Mouse (Mus musculus) CD8-positive naive resting alpha-beta T cell, adult 57 days (primary cell): Measurements from ENCODE around the gene Serpinb5. TPM values are rescaled to one million over a fixed set of nuclear protein-coding genes. Genes with fewer than 3 reads are reported as not detected.

Experiments used
- total RNA-seq: library from RNA; stranded (reverse); gene quantifications from one replicate; pipeline ENCODE4 v1.2.4, GENCODE M21; 2023

The Serpinb5 gene
- not detected for total RNA-seq

DNA sequence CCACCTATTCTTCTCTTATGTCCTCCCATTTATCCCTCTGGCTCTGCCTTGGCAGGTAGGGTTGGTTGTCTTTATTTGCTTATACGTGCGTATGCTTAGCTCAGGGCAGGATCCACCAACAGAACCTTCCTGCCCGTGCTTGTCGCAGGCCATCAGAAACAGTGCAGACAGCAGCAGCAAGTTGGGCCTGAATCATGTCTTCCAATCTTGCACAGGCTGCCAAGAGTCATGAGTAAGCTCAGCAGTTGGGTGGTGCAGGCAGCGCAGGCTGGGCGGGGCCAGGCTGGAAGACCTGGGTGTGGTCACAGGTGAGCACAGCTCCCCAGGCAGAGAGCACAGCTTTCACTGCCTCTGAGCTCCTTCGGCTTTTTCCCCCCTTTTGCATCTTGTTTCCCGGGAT is at the start of gene Serpinb5:
Gene Serpinb5 (plus strand): TSS at position 327 of the 400 bp plus-strand sequence.

Other genes with a start within 250 kb of the Serpinb5 start
- gene Bcl2, start 146.9 kb upstream of the Serpinb5 start, total RNA-seq = 114 TPM
- 32.2 TPM for gene Kdsr, start 101.4 kb upstream of the Serpinb5 start, total RNA-seq
- 119 TPM for gene Vps4b, start 64.4 kb upstream of the Serpinb5 start, total RNA-seq
- not detected for gene Serpinb12, start 73.3 kb downstream of the Serpinb5 start, total RNA-seq
- not detected for gene Serpinb13, start 119.8 kb downstream of the Serpinb5 start, total RNA-seq
- not detected for gene Serpinb3a, start 191.1 kb downstream of the Serpinb5 start, total RNA-seq
- gene Serpinb3d, start 222.3 kb downstream of the Serpinb5 start, total RNA-seq = not detected